Mouse (Mus musculus): ENCODE measurements around the gene Rhot1. TPM values are rescaled to one million over a fixed set of nuclear protein-coding genes. Genes with fewer than 3 reads are reported as not detected.

Rhot1 gene
- 181 TPM for polyA plus RNA-seq (2014; fragmentation: Illumina TruSeq; extraction: RNeasy Lipid Tissue Mini Kit (QIAGEN cat#74804); ENCODE audit: low read depth, low replicate concordance)

DNA sequence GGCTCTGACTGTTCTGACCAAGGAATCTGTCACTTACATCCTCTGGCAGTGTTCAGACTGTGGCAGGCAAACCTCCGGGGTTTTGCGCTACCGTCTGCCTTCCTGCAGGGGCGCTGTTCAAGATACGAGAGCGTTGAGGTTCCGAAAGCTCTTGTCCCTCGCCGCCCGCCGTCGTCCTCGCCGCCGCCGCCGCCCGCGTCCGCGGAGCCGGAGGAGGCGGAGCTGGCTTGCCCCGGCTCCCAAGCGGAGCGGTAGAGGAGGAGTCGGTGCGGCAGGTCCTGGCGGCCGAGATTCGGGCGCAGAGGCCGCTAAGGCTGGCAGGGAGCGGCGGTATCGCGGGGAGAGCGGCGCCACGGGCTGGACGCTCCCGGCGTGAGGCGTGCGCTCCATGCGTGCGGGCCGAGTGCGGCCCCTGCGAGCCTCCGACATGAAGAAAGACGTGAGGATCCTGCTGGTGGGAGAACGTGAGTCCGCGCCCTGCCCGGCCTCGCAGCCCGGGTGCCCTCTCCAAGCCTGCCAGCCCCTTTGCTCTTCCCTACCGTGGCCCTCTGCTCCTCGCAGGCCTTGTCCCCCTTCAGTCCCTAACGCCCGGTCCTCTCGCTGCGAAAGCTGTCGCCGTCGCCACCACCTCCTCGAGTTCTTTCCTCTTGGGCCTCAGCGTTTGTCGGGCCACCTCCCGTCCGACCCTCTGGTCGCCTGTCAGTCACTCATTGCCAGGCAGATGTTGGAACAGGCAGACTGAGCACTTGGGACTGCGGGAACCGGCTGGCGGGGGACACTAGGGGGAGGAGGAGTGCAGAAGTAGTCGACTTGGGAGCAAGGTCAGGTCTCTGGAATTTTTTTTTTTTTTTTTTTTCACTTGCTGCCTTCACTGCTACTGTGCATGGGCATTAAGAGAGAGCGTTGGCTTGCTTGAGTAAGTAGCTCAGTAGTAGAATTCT lies at the start of gene Rhot1:
Gene Rhot1 (plus strand): TSS at position 160 of the 941 bp plus-strand sequence.

DNA sequence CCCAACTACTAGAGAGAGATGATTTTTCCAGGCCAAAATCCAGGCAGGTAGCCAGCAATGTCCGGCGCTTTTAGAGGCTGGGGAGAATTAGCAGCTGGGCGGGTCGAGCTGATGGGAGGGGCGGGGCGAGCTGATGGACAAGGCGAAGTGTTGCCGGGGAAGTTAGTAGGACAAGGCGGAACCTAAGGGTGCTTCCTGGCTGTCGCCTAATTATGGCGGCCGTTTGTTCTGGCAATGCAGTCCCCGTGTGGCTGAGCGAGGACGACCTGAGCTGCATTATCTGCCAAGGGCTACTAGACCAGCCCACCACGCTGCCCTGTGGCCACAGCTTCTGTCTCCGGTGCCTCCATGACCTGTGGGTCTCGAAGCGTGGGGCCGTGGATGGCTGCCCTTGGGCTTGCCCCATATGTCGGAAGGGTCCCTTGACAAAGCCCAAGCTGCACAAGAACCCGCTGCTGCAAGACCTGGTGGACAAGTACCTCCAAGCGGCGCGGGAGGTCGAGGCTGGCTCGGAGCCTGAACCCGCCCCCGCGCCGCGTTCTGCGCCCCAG lies 25.0 kb upstream of the Rhot1 start, which contains the start of gene Rnf135:
Gene Rnf135 (plus strand): TSS at position 147 of the 551 bp plus-strand sequence.

DNA sequence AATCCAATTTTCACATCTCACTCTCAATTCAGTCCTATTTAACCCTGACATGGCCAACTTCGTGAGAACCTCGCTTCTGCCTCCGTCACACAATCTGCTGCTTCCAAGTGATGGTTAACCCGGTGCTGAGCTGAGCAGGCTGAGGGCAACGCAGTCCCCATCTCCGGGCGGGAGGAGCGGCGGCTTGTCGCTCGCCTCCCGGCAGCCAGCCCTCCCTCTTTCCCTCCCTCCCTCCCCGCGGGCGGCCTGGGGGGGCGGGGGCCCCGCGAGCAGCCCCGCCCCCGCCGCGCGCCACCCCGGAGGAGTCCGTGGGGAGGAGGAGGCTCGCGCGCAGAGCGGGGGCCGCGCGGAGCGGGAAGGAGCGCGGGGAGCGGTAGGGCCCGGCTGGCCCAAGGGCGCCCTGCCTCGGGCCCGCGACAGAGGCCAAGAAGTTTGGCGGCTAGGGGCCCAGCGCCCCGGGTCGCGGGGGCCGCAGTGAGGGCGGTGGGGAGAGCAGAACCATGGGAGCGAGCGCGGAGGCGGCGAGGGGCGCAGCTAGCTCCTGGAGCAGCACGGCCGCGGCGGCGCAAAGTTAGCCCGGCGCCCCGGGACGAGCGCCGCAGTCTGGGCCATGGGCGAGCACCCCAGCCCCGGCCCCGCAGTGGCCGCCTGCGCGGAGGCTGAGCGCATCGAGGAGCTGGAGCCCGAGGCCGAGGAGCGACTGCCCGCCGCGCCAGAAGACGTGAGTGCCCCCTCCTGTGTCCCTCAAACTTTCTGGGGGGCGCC lies 91.9 kb downstream of the Rhot1 start, which contains the start of gene Rhbdl3:
Gene Rhbdl3 (plus strand): TSS at position 362 of the 765 bp plus-strand sequence.

Other genes with a start within 250 kb of the Rhot1 start
- gene Utp6, start 246.6 kb upstream of the Rhot1 start, polyA plus RNA-seq (2014; fragmentation: Illumina TruSeq; extraction: RNeasy Lipid Tissue Mini Kit (QIAGEN cat#74804); ENCODE audit: low read depth, low replicate concordance): 104 TPM
- 189 TPM for gene Suz12, start 215.9 kb upstream of the Rhot1 start, polyA plus RNA-seq (2014; fragmentation: Illumina TruSeq; extraction: RNeasy Lipid Tissue Mini Kit (QIAGEN cat#74804); ENCODE audit: low read depth, low replicate concordance)
- gene Crlf3, start 128.0 kb upstream of the Rhot1 start, polyA plus RNA-seq (2014; fragmentation: Illumina TruSeq; extraction: RNeasy Lipid Tissue Mini Kit (QIAGEN cat#74804); ENCODE audit: low read depth, low replicate concordance): 17.2 TPM
- 7.3 TPM for gene Atad5, start 119.6 kb upstream of the Rhot1 start, polyA plus RNA-seq (2014; fragmentation: Illumina TruSeq; extraction: RNeasy Lipid Tissue Mini Kit (QIAGEN cat#74804); ENCODE audit: low read depth, low replicate concordance)
- 26.4 TPM for gene Tefm, start 66.8 kb upstream of the Rhot1 start, polyA plus RNA-seq (2014; fragmentation: Illumina TruSeq; extraction: RNeasy Lipid Tissue Mini Kit (QIAGEN cat#74804); ENCODE audit: low read depth, low replicate concordance)
- gene Adap2, start 54.9 kb upstream of the Rhot1 start, polyA plus RNA-seq (2014; fragmentation: Illumina TruSeq; extraction: RNeasy Lipid Tissue Mini Kit (QIAGEN cat#74804); ENCODE audit: low read depth, low replicate concordance): 2.2 TPM
- 8.2 TPM for gene Rnf135, start 25.2 kb upstream of the Rhot1 start, polyA plus RNA-seq (2014; fragmentation: Illumina TruSeq; extraction: RNeasy Lipid Tissue Mini Kit (QIAGEN cat#74804); ENCODE audit: low read depth, low replicate concordance)
- 2.1 TPM for gene Rhbdl3, start 91.9 kb downstream of the Rhot1 start, polyA plus RNA-seq (2014; fragmentation: Illumina TruSeq; extraction: RNeasy Lipid Tissue Mini Kit (QIAGEN cat#74804); ENCODE audit: low read depth, low replicate concordance)
- gene 5730455P16Rik, start 169.0 kb downstream of the Rhot1 start, polyA plus RNA-seq (2014; fragmentation: Illumina TruSeq; extraction: RNeasy Lipid Tissue Mini Kit (QIAGEN cat#74804); ENCODE audit: low read depth, low replicate concordance): 56.6 TPM
- 321 TPM for gene Zfp207, start 174.3 kb downstream of the Rhot1 start, polyA plus RNA-seq (2014; fragmentation: Illumina TruSeq; extraction: RNeasy Lipid Tissue Mini Kit (QIAGEN cat#74804); ENCODE audit: low read depth, low replicate concordance)
- gene Psmd11, start 219.6 kb downstream of the Rhot1 start, polyA plus RNA-seq (2014; fragmentation: Illumina TruSeq; extraction: RNeasy Lipid Tissue Mini Kit (QIAGEN cat#74804); ENCODE audit: low read depth, low replicate concordance): 130 TPM